Mouse (Mus musculus) heart, postnatal 0 days (tissue): Measurements from ENCODE around the gene Alg14. TPM values are rescaled to one million over a fixed set of nuclear protein-coding genes. Genes with fewer than 3 reads are reported as not detected.

Source experiments
- ATAC-seq: fragments of 200-750 bp; cut with Nextera tagmentation; 2 replicates; pipeline ENCODE4 v1.8.0; 2017; ENCODE audit warnings: low read depth, moderate number of reproducible peaks, moderate library complexity; ENCODE audit not compliant: insufficient read depth
- DNase-seq: peaks from one replicate; pipeline ENCODE4 v3.0.0-alpha.2; 2016; ENCODE audit warnings: low spot score
- H3K27ac ChIP-seq: fragments of 300-500 bp; sonication (generic); 2 replicates; pipeline ENCODE4 v1.5.1; 2014; ENCODE audit warnings: low read depth, mild to moderate bottlenecking
- H3K27me3 ChIP-seq: fragments of 300-500 bp; sonication (generic); 2 replicates; pipeline ENCODE4 v1.6.1; 2014; ENCODE audit warnings: low read length, mixed read lengths; ENCODE audit not compliant: control insufficient read depth, insufficient read depth
- H3K36me3 ChIP-seq: fragments of 300-500 bp; sonication (generic); replicated peaks from 2 replicates; pipeline ENCODE4 v1.6.1; 2014; ENCODE audit warnings: low read length, mixed read lengths; ENCODE audit not compliant: control insufficient read depth, insufficient read depth
- H3K4me1 ChIP-seq: fragments of 300-500 bp; sonication (generic); 2 replicates; pipeline ENCODE4 v1.6.1; 2014; ENCODE audit warnings: antibody characterized with exemption; ENCODE audit not compliant: control insufficient read depth, insufficient read depth
- H3K4me2 ChIP-seq: fragments of 300-500 bp; sonication (generic); 2 replicates; pipeline ENCODE4 v1.6.1; 2014; ENCODE audit warnings: low read depth, mild to moderate bottlenecking, low read length, moderate library complexity
- H3K4me3 ChIP-seq: fragments of 300-500 bp; sonication (generic); 2 replicates; pipeline ENCODE4 v1.5.1; 2014; ENCODE audit warnings: low read depth, low read length
- H3K9ac ChIP-seq: fragments of 300-500 bp; sonication (generic); replicated peaks from 2 replicates; pipeline ENCODE4 v1.6.1; 2014; ENCODE audit warnings: low read depth, low read length, mixed read lengths
- H3K9me3 ChIP-seq: fragments of 300-500 bp; sonication (generic); replicated peaks from 2 replicates; pipeline ENCODE4 v1.6.1; 2016; ENCODE audit warnings: low read length; ENCODE audit not compliant: control insufficient read depth
- CTCF ChIP-seq: IDR thresholded peaks from 2 replicates; pipeline ENCODE4 v1.5.1; 2016; ENCODE audit warnings: antibody characterized with exemption, control low read depth, low read depth
- EP300 ChIP-seq: IDR thresholded peaks from 2 replicates; pipeline ENCODE4 v1.6.1; 2016; ENCODE audit warnings: antibody characterized with exemption, low read depth
- WGBS: fragments of 180-500 bp; shearing (Covaris S2); extraction: QIAGEN DNeasy Blood & Tissue Kit; methylation state at CpG from one replicate; pipeline ENCODE4 v1.1.7; 2014; 5-methylcytosine and 5-hydroxymethylcytosine counted together
- polyA plus RNA-seq: library from polyadenylated mRNA; unstranded; fragments of >200 nt; fragmentation: Nextera tagmentation; extraction: Ambion mirVana; gene quantifications from 2 replicates; pipeline ENCODE4 v1.2.1, GENCODE M21; 2015
- total RNA-seq: library from RNA; depleted of rRNA; stranded (reverse); fragments of >200 nt; gene quantifications from 2 replicates; pipeline ENCODE4 v1.2.3, GENCODE M21; 2014; ENCODE audit warnings: low replicate concordance

The Alg14 gene
- total and polyA plus RNA-seq, 2 experiments from 2014 or later = 27.1 to 27.3 TPM

DNA sequence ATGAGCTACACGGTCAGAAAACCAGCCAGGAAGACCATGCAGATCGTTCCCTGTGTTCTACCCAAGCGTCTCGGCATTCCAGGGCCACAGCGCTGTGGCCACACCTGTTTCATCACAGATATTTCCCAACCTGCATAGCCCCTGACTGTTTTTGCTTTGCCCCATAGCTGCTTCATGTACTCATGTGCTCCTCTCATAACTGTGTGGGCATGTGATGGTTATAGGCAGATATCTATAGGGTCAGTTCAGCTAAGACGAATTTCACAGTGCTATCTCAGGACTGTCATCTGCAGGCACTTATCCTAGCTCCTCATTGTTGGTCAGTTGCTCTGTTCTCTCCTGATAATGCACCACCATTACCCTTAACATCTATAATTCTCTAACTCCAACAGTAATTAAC lies 27.3 kb upstream of the Alg14 start:
- H3K27me3 ChIP-seq = peaks cover 60% of the 10 kb centered on the region
- H3K27ac ChIP-seq = no peak overlapping the region
- H3K4me2 ChIP-seq = no peak overlapping the region
- 0 out of 2 replicates have a peak, but pooled peaks cover 3% of the 10 kb centered on the region for H3K9me3 ChIP-seq
- DNase-seq (no peak), ATAC-seq (no peak)
- TF ChIP-seq EP300 (no peak), CTCF (no peak)
- peaks cover 7% of the 10 kb centered on the region for H3K4me1 ChIP-seq
- H3K36me3 ChIP-seq = no peaks in the 10 kb centered on the region
- 68% methylated on average over 6 of the region's 6 CpGs for WGBS
- H3K9ac ChIP-seq = no peak overlapping the region
- no peak overlapping the region for H3K4me3 ChIP-seq

- Histone ChIP-seq H3K9ac (no peak overlapping the region), H3K9me3 (0 out of 2 replicates have a peak, but pooled peaks cover 3% of the 10 kb centered on the region), H3K4me1 (peaks cover 2% of the 10 kb centered on the region), H3K4me3 (no peak overlapping the region), H3K27ac (no peak overlapping the region), H3K27me3 (peaks cover 37% of the 10 kb centered on the region), H3K36me3 (no peaks in the 10 kb centered on the region), H3K4me2 (no peak overlapping the region)
- ATAC-seq = no peak
- DNase-seq = no peak
- TF ChIP-seq CTCF = no peak
- no peak for TF ChIP-seq EP300
- 76% methylated on average over 5 of the region's 5 CpGs for WGBS
These were observed 24.3 kb upstream of the Alg14 start for GRCm38 (mm10) chr3:121267283-121267682.

DNA sequence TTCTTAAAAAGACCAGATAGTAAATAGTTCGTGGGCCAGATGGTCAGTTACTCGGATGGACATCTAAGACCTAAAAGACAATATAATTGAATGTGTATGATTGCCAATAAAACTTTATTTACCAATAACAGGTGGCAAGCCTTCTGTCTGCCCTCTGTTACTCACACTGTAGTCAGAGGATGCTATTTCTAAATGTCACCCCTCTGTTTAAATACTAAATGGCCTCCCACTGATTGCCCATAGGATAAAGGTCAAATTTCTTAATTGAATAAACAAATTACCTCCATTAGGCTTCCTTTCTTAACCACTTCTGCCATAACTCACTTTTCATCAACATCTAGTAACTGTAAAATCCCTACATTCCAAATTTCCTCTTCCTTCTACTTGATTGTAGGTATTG lies 19.0 kb upstream of the Alg14 start:
- Histone ChIP-seq H3K27ac (no peak overlapping the region), H3K9ac (no peak overlapping the region), H3K27me3 (no peaks in the 10 kb centered on the region), H3K4me2 (no peak overlapping the region), H3K4me1 (peaks cover 6% of the 10 kb centered on the region; the same call in 1 of the 2 replicates), H3K4me3 (no peak overlapping the region), H3K36me3 (no peaks in the 10 kb centered on the region), H3K9me3 (no peaks in the 10 kb centered on the region)
- DNase-seq (no peak), ATAC-seq (no peak)
- TF ChIP-seq CTCF (no peak), EP300 (no peak)
- 61% methylated on average over 2 of the region's 2 CpGs for WGBS

DNA sequence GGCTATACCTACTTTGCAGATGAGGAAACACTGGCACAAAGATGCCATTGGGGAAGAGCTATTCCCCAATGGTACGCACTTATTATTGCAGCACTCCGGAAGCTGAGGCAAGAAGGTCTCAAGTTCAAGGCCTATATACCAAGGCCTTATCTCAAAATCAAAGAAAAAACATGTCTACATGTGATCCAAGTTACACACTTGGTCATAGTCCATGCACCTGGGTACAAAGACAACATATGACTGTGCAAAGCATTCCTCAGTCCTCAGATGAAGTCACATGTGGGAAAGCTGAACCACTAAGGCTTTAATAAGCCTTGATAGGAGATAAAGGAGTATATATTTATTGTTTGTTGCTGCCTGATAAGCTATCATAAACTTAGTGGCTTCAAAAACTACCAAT lies 17.6 kb upstream of the Alg14 start:
- Histone ChIP-seq H3K27me3 (no peaks in the 10 kb centered on the region), H3K27ac (no peak overlapping the region), H3K4me1 (peaks cover 10% of the 10 kb centered on the region; the same call in 1 of the 2 replicates), H3K4me2 (no peak overlapping the region), H3K36me3 (no peaks in the 10 kb centered on the region), H3K9ac (no peak overlapping the region), H3K9me3 (no peaks in the 10 kb centered on the region), H3K4me3 (no peak overlapping the region)
- TF ChIP-seq CTCF (no peak), EP300 (no peak)
- 92% methylated on average over 2 of the region's 2 CpGs for WGBS
- DNase-seq (no peak), ATAC-seq (no peak)

- TF ChIP-seq EP300 (no peak), CTCF (no peak)
- ATAC-seq (no peak), DNase-seq (no peak)
- Histone ChIP-seq H3K36me3 (no peaks in the 10 kb centered on the region), H3K4me2 (no peak overlapping the region), H3K4me1 (peaks cover 10% of the 10 kb centered on the region; the same call in 1 of the 2 replicates), H3K4me3 (no peak overlapping the region), H3K9me3 (no peaks in the 10 kb centered on the region), H3K27ac (no peak overlapping the region), H3K27me3 (no peaks in the 10 kb centered on the region), H3K9ac (no peak overlapping the region)
- 82% methylated on average over 4 of the region's 4 CpGs for WGBS
These were observed 14.6 kb upstream of the Alg14 start for GRCm38 (mm10) chr3:121277009-121277408.

DNA sequence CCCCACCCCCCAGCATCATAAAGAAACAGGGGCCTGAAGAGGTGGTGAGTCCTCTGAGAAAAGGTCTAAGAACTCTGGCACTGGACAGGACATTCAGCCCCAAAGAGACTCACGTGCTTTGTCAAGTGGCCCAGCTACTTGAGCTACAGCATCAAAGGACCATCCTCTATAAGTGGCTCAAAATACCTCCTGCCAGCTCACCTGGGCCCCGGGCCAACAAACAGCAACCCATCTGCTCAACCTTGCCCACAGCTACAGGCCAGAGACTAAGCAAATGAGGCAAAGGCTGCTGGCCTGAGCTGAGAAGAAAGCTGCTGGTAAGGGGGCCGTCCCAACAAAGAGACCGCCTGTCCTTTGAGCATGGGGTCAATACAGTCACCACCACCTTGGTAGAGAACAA lies 14.0 kb upstream of the Alg14 start:
- WGBS = 54% methylated on average over 4 of the region's 4 CpGs
- Histone ChIP-seq H3K27me3 (no peaks in the 10 kb centered on the region), H3K4me3 (no peak overlapping the region), H3K4me1 (peaks cover 10% of the 10 kb centered on the region; the same call in 1 of the 2 replicates), H3K36me3 (no peaks in the 10 kb centered on the region), H3K9ac (no peak overlapping the region), H3K4me2 (no peak overlapping the region), H3K9me3 (no peaks in the 10 kb centered on the region), H3K27ac (no peak overlapping the region)
- DNase-seq (peak; percentile 71), ATAC-seq (peak; percentile 89)
- TF ChIP-seq CTCF = no peak
